Mouse (Mus musculus): Measurements from ENCODE around the gene Tprn. TPM values are rescaled to one million over a fixed set of nuclear protein-coding genes. Genes with fewer than 3 reads are reported as not detected.

The Tprn gene
- total and polyA plus RNA-seq, 3 experiments, result 7.0 to 19.3 (median 13.1) TPM

GRCm38 (mm10) chr2:25291184-25292053 lies 29.0 kb downstream of the Tprn start:
- dilution Hi-C loops (cut with MboI; ENCODE audit: extremely low pct_ligation_motif_present, extremely low pct_unique_long_range_greater_than_20kb, low sequenced_read_pairs), result no loop called here

GRCm38 (mm10) chr2:25292054-25292544 lies 29.7 kb downstream of the Tprn start:
- in situ Hi-C loops (cut with MboI; ENCODE audit: low pct_ligation_motif_present, low pct_unique_long_range_greater_than_20kb, low sequenced_read_pairs) (no loop called here), dilution Hi-C loops (cut with MboI; ENCODE audit: extremely low pct_ligation_motif_present, extremely low pct_unique_long_range_greater_than_20kb, low sequenced_read_pairs) (no loop called here)
- H3K4me1 ChIP-seq (ENCODE audit: control insufficient read depth in 1 of 2, insufficient read depth in 2 of 2), result peaks cover 2 to 4% of the 10 kb centered on the region in 2 experiments; a peak in 3 of 4 replicates
- H3K9me3 ChIP-seq (replicated peaks; ENCODE audit: low read length), result no peaks in the 10 kb centered on the region
- no peaks in the 10 kb centered on the region for H3K79me2 ChIP-seq (replicated peaks; ENCODE audit: control insufficient read depth, extremely low read depth, insufficient read depth, poor library complexity, severe bottlenecking)
- no peak overlapping the region for H3K27ac ChIP-seq (ENCODE audit: insufficient read depth, low read depth)
- no peak overlapping the region for H3K4me3 ChIP-seq (replicated peaks in 1 of 3; ENCODE audit: low read depth in 2 of 3, low read length in 2 of 3, poor library complexity in 1 of 3)
- H3K27me3 ChIP-seq (replicated peaks), result peaks cover 64% of the 10 kb centered on the region
- no peak for TF ChIP-seq TBP (conservative IDR thresholded peaks at IDR 0.05; ENCODE audit: low read depth, low read length)
- TF ChIP-seq E2F4 (IDR thresholded peaks at IDR 0.05; ENCODE audit: insufficient replicate concordance, low read depth, low read length), result no peak
- no peak for TF ChIP-seq ZKSCAN1 (IDR thresholded peaks at IDR 0.05; ENCODE audit: borderline replicate concordance, low read depth, low read length)
- TF ChIP-seq KAT2A (IDR thresholded peaks at IDR 0.05; ENCODE audit: insufficient replicate concordance, low read length), result no peak
- no peak for TF ChIP-seq ZMIZ1 (IDR thresholded peaks at IDR 0.05; ENCODE audit: low read depth, low read length)
- no peak for TF ChIP-seq MAX (IDR thresholded peaks at IDR 0.05; ENCODE audit: low read length)
- no peak overlapping the region for H3K9ac ChIP-seq (ENCODE audit: insufficient read depth, low read depth)
- DNase-seq (ENCODE audit: extremely low read depth), result peak; percentile 13
- peaks cover 0 to 2% of the 10 kb centered on the region in 2 experiments for H3K36me3 ChIP-seq (replicated peaks in 1 of 2; ENCODE audit: control insufficient read depth in 1 of 2, insufficient read depth in 1 of 2, low read length in 1 of 2)
- H3K4me2 ChIP-seq (ENCODE audit: insufficient read depth, low read depth, poor library complexity, severe bottlenecking), result peak overlapping the region; percentile 78

More at GRCm38 (mm10) chr2:25291184-25292053, 29.0 kb downstream of the Tprn start:
- Histone ChIP-seq H3K79me2 (replicated peaks; ENCODE audit: control insufficient read depth, extremely low read depth, insufficient read depth, poor library complexity, severe bottlenecking) (no peaks in the 10 kb centered on the region), H3K36me3 (replicated peaks in 1 of 2; ENCODE audit: control insufficient read depth in 1 of 2, insufficient read depth in 1 of 2, low read length in 1 of 2) (peaks cover 0 to 8% of the 10 kb centered on the region in 2 experiments), H3K4me2 (ENCODE audit: insufficient read depth, low read depth, poor library complexity, severe bottlenecking) (0 out of 2 replicates have a peak overlapping the region, but pooled peaks have one; percentile 78), H3K4me3 (replicated peaks in 1 of 3; ENCODE audit: low read depth in 2 of 3, low read length in 2 of 3, poor library complexity in 1 of 3) (no peak overlapping the region), H3K9me3 (replicated peaks; ENCODE audit: low read length) (no peaks in the 10 kb centered on the region), H3K9ac (ENCODE audit: insufficient read depth, low read depth) (no peak overlapping the region), H3K4me1 (ENCODE audit: control insufficient read depth in 1 of 2, insufficient read depth in 2 of 2) (peaks cover 2 to 4% of the 10 kb centered on the region in 2 experiments; a peak in 3 of 4 replicates), H3K27ac (ENCODE audit: insufficient read depth, low read depth) (no peak overlapping the region), H3K27me3 (replicated peaks) (peaks cover 57% of the 10 kb centered on the region)
- in situ Hi-C loops (cut with MboI; ENCODE audit: low pct_ligation_motif_present, low pct_unique_long_range_greater_than_20kb, low sequenced_read_pairs), result no loop called here
- TF ChIP-seq POLR2AphosphoS2 (IDR thresholded peaks at IDR 0.05; ENCODE audit: low read depth, low read length) (no peak), USF1 (IDR thresholded peaks at IDR 0.05; ENCODE audit: low read depth, low read length) (no peak)
- DNase-seq (ENCODE audit: extremely low read depth), result no peak

GRCm38 (mm10) chr2:25292856-25293255 lies 30.4 kb downstream of the Tprn start:
- H3K4me2 ChIP-seq (ENCODE audit: insufficient read depth, low read depth, poor library complexity, severe bottlenecking), result peak overlapping the region; percentile 78
- DNase-seq (ENCODE audit: extremely low read depth), result peak; percentile 65
- dilution Hi-C loops (cut with MboI; ENCODE audit: extremely low pct_ligation_motif_present, extremely low pct_unique_long_range_greater_than_20kb, low sequenced_read_pairs), result no loop called here
- TF ChIP-seq MEF2A (IDR thresholded peaks at IDR 0.05; ENCODE audit: borderline replicate concordance, low read depth, low read length), result no peak
- TF ChIP-seq JUN (IDR thresholded peaks at IDR 0.05; ENCODE audit: insufficient read depth, low read depth, low read length), result no peak
- no peak for TF ChIP-seq POLR2AphosphoS2 (IDR thresholded peaks at IDR 0.05; ENCODE audit: low read depth, low read length)
- no peak for TF ChIP-seq HCFC1 (IDR thresholded peaks at IDR 0.05; ENCODE audit: low read depth, low read length)
- no peak for TF ChIP-seq TBP (conservative IDR thresholded peaks at IDR 0.05; ENCODE audit: low read depth, low read length)
- TF ChIP-seq IRF4 (IDR thresholded peaks at IDR 0.05; ENCODE audit: low read depth, low read length), result no peak
- TF ChIP-seq SIN3A (IDR thresholded peaks at IDR 0.05; ENCODE audit: low read length), result peak; percentile 45; the same call in 1 of the 2 replicates
- no peak for TF ChIP-seq MXI1 (IDR thresholded peaks at IDR 0.05; ENCODE audit: low read depth, low read length)
- no peak for TF ChIP-seq NELFE (IDR thresholded peaks at IDR 0.05; ENCODE audit: low read depth, low read length)
- peak; percentile 34 for TF ChIP-seq RAD21 (IDR thresholded peaks at IDR 0.05; ENCODE audit: low read depth, low read length)
- TF ChIP-seq RCOR1 (conservative IDR thresholded peaks at IDR 0.05; ENCODE audit: low read depth, low read length), result no peak
- no peak for TF ChIP-seq MYC (IDR thresholded peaks at IDR 0.05; ENCODE audit: low read depth, low read length)
- TF ChIP-seq CTCF (conservative IDR thresholded peaks at IDR 0.05 in 1 of 2, IDR thresholded peaks at IDR 0.05 in 1 of 2; ENCODE audit: low read depth in 2 of 2, low read length in 2 of 2), result peak; percentile 45 to 79
- no peak for TF ChIP-seq TCF12 (IDR thresholded peaks at IDR 0.05; ENCODE audit: low read depth, low read length)
- TF ChIP-seq PAX5 (IDR thresholded peaks at IDR 0.05; ENCODE audit: low read length), result no peak
- no peak for TF ChIP-seq CHD2 (IDR thresholded peaks at IDR 0.05; ENCODE audit: low read length)
- 0 out of 2 replicates have a peak, but pooled peaks have one; percentile 19 for TF ChIP-seq UBTF (IDR thresholded peaks at IDR 0.05; ENCODE audit: low read depth, low read length)

More at GRCm38 (mm10) chr2:25292856-25293255, 30.4 kb downstream of the Tprn start:
- no peaks in the 10 kb centered on the region for H3K36me3 ChIP-seq (replicated peaks in 1 of 2; ENCODE audit: control insufficient read depth in 1 of 2, insufficient read depth in 1 of 2, low read length in 1 of 2)
- H3K27me3 ChIP-seq (replicated peaks), result peaks cover 72% of the 10 kb centered on the region
- H3K79me2 ChIP-seq (replicated peaks; ENCODE audit: control insufficient read depth, extremely low read depth, insufficient read depth, poor library complexity, severe bottlenecking), result no peaks in the 10 kb centered on the region
- no peaks in the 10 kb centered on the region for H3K9me3 ChIP-seq (replicated peaks; ENCODE audit: low read length)
- H3K4me3 ChIP-seq (replicated peaks in 1 of 3; ENCODE audit: low read depth in 2 of 3, low read length in 2 of 3, poor library complexity in 1 of 3), result no peak overlapping the region
- H3K27ac ChIP-seq (ENCODE audit: insufficient read depth, low read depth), result no peak overlapping the region
- H3K4me1 ChIP-seq (ENCODE audit: control insufficient read depth in 1 of 2, insufficient read depth in 2 of 2), result peaks cover 2 to 4% of the 10 kb centered on the region in 2 experiments; a peak in 3 of 4 replicates
- in situ Hi-C loops (cut with MboI; ENCODE audit: low pct_ligation_motif_present, low pct_unique_long_range_greater_than_20kb, low sequenced_read_pairs), result no loop called here
- no peak overlapping the region for H3K9ac ChIP-seq (ENCODE audit: insufficient read depth, low read depth)
